Mouse (Mus musculus): Measurements from ENCODE around the gene Mlec. TPM values are rescaled to one million over a fixed set of nuclear protein-coding genes. Genes with fewer than 3 reads are reported as not detected.

Gene Mlec
- polyA plus RNA-seq, 1 experiment = 39.1 TPM

DNA sequence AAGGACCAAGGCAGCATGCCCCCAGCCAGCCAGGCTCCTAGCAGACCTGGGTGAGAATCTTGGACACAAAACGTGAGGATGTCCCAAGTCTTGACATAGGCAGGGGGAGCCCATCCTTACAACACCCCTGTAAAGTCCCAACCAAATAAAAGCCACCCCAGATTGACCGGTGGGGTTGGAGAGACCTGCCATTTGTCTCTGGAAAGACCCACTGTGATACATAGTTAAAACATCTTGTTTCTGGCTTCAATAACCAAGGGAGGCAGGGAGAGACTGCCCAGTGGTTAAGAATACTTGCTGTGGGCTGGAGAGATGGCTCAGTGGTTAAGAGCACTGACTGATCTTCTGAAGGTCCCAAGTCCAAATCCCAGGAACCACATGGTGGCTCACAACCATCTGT, 55.7 kb downstream of the Mlec start:
- DNase-seq (ENCODE audit: low read depth in 1 of 2, low spot score in 2 of 2) = no peak
- H3K4me1 ChIP-seq (ENCODE audit: control insufficient read depth, insufficient read depth, insufficient read length) = no peaks in the 10 kb centered on the region
- no peak for TF ChIP-seq POLR2A (IDR thresholded peaks at IDR 0.05; ENCODE audit: low read depth, low read length)
- TF ChIP-seq CTCF (IDR thresholded peaks at IDR 0.05; ENCODE audit: extremely low read depth, insufficient read depth, insufficient read length, insufficient replicate concordance) = no peak
- no peak overlapping the region for H3K4me3 ChIP-seq (ENCODE audit: extremely low read depth, insufficient read depth, insufficient read length)
- 89% methylated on average over 2 of the region's 2 CpGs for WGBS
- H3K27ac ChIP-seq (ENCODE audit: insufficient read depth, low read length) = no peak overlapping the region
- H3K27me3 ChIP-seq (ENCODE audit: control insufficient read depth, insufficient read depth, low read length) = no peaks in the 10 kb centered on the region
- H3K36me3 ChIP-seq (ENCODE audit: control insufficient read depth, insufficient read depth, low read length) = peaks cover 15% of the 10 kb centered on the region

- Histone ChIP-seq H3K4me1 (ENCODE audit: control insufficient read depth, insufficient read depth, insufficient read length) (no peaks in the 10 kb centered on the region), H3K4me3 (ENCODE audit: extremely low read depth, insufficient read depth, insufficient read length) (no peak overlapping the region), H3K27ac (ENCODE audit: insufficient read depth, low read length) (no peak overlapping the region), H3K27me3 (ENCODE audit: control insufficient read depth, insufficient read depth, low read length) (no peaks in the 10 kb centered on the region), H3K36me3 (ENCODE audit: control insufficient read depth, insufficient read depth, low read length) (peaks cover 30% of the 10 kb centered on the region)
- DNase-seq (ENCODE audit: low read depth in 1 of 2, low spot score in 2 of 2) = no peak
- 84% methylated on average over 6 of the region's 6 CpGs for whole genome bisulfite sequencing
- TF ChIP-seq CTCF (IDR thresholded peaks at IDR 0.05; ENCODE audit: extremely low read depth, insufficient read depth, insufficient read length, insufficient replicate concordance) = no peak
- TF ChIP-seq POLR2A (IDR thresholded peaks at IDR 0.05; ENCODE audit: low read depth, low read length) = no peak
These were observed 57.5 kb downstream of the Mlec start for GRCm38 (mm10) chr5:115100473-115100872.

- H3K4me1 ChIP-seq (ENCODE audit: control insufficient read depth, insufficient read depth, insufficient read length) = no peaks in the 10 kb centered on the region
- no peak for DNase-seq (ENCODE audit: low read depth in 1 of 2, low spot score in 2 of 2)
- no peaks in the 10 kb centered on the region for H3K27me3 ChIP-seq (ENCODE audit: control insufficient read depth, insufficient read depth, low read length)
- TF ChIP-seq CTCF (IDR thresholded peaks at IDR 0.05; ENCODE audit: extremely low read depth, insufficient read depth, insufficient read length, insufficient replicate concordance) (no peak), POLR2A (IDR thresholded peaks at IDR 0.05; ENCODE audit: low read depth, low read length) (no peak)
- H3K4me3 ChIP-seq (ENCODE audit: extremely low read depth, insufficient read depth, insufficient read length) = no peak overlapping the region
- no peak overlapping the region for H3K27ac ChIP-seq (ENCODE audit: insufficient read depth, low read length)
- WGBS = 86% methylated on average over 9 of the region's 9 CpGs
- peaks cover 32% of the 10 kb centered on the region for H3K36me3 ChIP-seq (ENCODE audit: control insufficient read depth, insufficient read depth, low read length)
These were observed 58.0 kb downstream of the Mlec start for GRCm38 (mm10) chr5:115099991-115100390.

DNA sequence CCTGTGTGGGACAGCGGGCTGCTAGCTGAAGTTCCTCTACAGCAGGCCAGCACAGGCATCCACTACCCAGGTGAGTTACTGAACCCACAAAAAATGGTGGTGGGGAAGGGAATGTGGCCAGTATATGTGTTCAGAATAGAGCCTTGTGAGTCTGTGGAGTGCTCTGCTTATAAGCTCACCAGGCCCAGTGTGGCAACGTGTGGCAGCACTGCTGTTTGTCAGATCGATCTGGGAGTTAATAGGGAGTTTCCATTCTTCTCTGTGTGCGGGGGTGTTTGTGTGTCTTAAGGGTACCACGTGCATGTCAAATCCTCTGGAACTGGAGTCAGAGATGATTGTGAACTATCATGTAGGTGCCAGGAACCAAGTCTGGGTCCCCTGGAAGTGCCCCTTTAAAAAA, 58.4 kb downstream of the Mlec start:
- Histone ChIP-seq H3K36me3 (ENCODE audit: control insufficient read depth, insufficient read depth, low read length) (peaks cover 34% of the 10 kb centered on the region), H3K4me1 (ENCODE audit: control insufficient read depth, insufficient read depth, insufficient read length) (no peaks in the 10 kb centered on the region), H3K4me3 (ENCODE audit: extremely low read depth, insufficient read depth, insufficient read length) (no peak overlapping the region), H3K27me3 (ENCODE audit: control insufficient read depth, insufficient read depth, low read length) (no peaks in the 10 kb centered on the region), H3K27ac (ENCODE audit: insufficient read depth, low read length) (no peak overlapping the region)
- 91% methylated on average over 5 of the region's 5 CpGs for WGBS
- DNase-seq (ENCODE audit: low read depth in 1 of 2, low spot score in 2 of 2) = no peak
- TF ChIP-seq CTCF (IDR thresholded peaks at IDR 0.05; ENCODE audit: extremely low read depth, insufficient read depth, insufficient read length, insufficient replicate concordance) (no peak), POLR2A (IDR thresholded peaks at IDR 0.05; ENCODE audit: low read depth, low read length) (no peak)

GRCm38 (mm10) chr5:115098195-115098594, 59.8 kb downstream of the Mlec start, which contains the start of gene Gm10401:
Gene Gm10401, minus strand, starts transcription at chr5:115098295.
- H3K27me3 ChIP-seq (ENCODE audit: control insufficient read depth, insufficient read depth, low read length) = no peaks in the 10 kb centered on the region
- no peak within 1 kb of the TSS for H3K27ac ChIP-seq (ENCODE audit: insufficient read depth, low read length)
- no peak within 1 kb of the TSS for H3K4me3 ChIP-seq (ENCODE audit: extremely low read depth, insufficient read depth, insufficient read length)
- no peak for DNase-seq (ENCODE audit: low read depth in 1 of 2, low spot score in 2 of 2)
- H3K36me3 ChIP-seq (ENCODE audit: control insufficient read depth, insufficient read depth, low read length) = peaks cover 34% of the 10 kb centered on the region
- WGBS = 99% methylated on average over 8 of the region's 8 CpGs
- H3K4me1 ChIP-seq (ENCODE audit: control insufficient read depth, insufficient read depth, insufficient read length) = no peaks in the 10 kb centered on the region
- TF ChIP-seq CTCF (IDR thresholded peaks at IDR 0.05; ENCODE audit: extremely low read depth, insufficient read depth, insufficient read length, insufficient replicate concordance) (no peak), POLR2A (IDR thresholded peaks at IDR 0.05; ENCODE audit: low read depth, low read length) (no peak)

Other genes with a start within 250 kb of the Mlec start
- 10.1 and 12.6 TPM in 2 replicates for gene Oasl1, start 234.9 kb downstream of the Mlec start, polyA plus RNA-seq (2012; rRNA removed)
- gene 2210016L21Rik, start 216.0 kb downstream of the Mlec start, polyA plus RNA-seq (2012; rRNA removed) = 17.9 and 19.3 TPM in 2 replicates
- gene Hnf1a, start 187.1 kb downstream of the Mlec start, polyA plus RNA-seq (2012; rRNA removed) = 0.20 and 0.22 TPM in 2 replicates
- 47.7 and 55.6 TPM in 2 replicates for gene Sppl3, start 147.0 kb downstream of the Mlec start, polyA plus RNA-seq (2012; rRNA removed)
- not detected in 2 replicates for gene Gm10401, start 59.9 kb downstream of the Mlec start, polyA plus RNA-seq (2012; rRNA removed)
- gene Acads, start 38.8 kb downstream of the Mlec start, polyA plus RNA-seq (2012; rRNA removed) = 30.6 and 33.4 TPM in 2 replicates
- gene Unc119b, start 23.2 kb downstream of the Mlec start, polyA plus RNA-seq (2012; rRNA removed) = 38.7 and 44.4 TPM in 2 replicates
- gene Cabp1, start 36.2 kb upstream of the Mlec start, polyA plus RNA-seq (2012; rRNA removed) = 0.72 and 1.5 TPM in 2 replicates
- gene Pop5, start 77.7 kb upstream of the Mlec start, polyA plus RNA-seq (2012; rRNA removed) = 55.6 and 85.5 TPM in 2 replicates
- gene Rnf10, start 114.7 kb upstream of the Mlec start, polyA plus RNA-seq (2012; rRNA removed) = 124 and 125 TPM in 2 replicates
- 6.3 and 6.6 TPM in 2 replicates for gene Coq5, start 121.5 kb upstream of the Mlec start, polyA plus RNA-seq (2012; rRNA removed)
- 135 and 214 TPM in 2 replicates for gene Dynll1, start 142.8 kb upstream of the Mlec start, polyA plus RNA-seq (2012; rRNA removed)
- gene Srsf9, start 169.0 kb upstream of the Mlec start, polyA plus RNA-seq (2012; rRNA removed) = 57.8 and 102 TPM in 2 replicates
- 4.9 and 5.8 TPM in 2 replicates for gene Gatc, start 183.0 kb upstream of the Mlec start, polyA plus RNA-seq (2012; rRNA removed)
- gene Triap1, start 183.0 kb upstream of the Mlec start, polyA plus RNA-seq (2012; rRNA removed) = 5.7 and 7.5 TPM in 2 replicates
- gene Cox6a1, start 190.8 kb upstream of the Mlec start, polyA plus RNA-seq (2012; rRNA removed) = 777 and 1,352 TPM in 2 replicates